Mouse (Mus musculus) left cerebral cortex, adult 11 months (tissue): Measurements from ENCODE around the gene Hist1h2af.

Source experiments
- DNase-seq: peaks from one replicate; pipeline ENCODE4 v3.0.0; 2022; ENCODE audit warnings: low spot score

The Hist1h2af gene

DNA sequence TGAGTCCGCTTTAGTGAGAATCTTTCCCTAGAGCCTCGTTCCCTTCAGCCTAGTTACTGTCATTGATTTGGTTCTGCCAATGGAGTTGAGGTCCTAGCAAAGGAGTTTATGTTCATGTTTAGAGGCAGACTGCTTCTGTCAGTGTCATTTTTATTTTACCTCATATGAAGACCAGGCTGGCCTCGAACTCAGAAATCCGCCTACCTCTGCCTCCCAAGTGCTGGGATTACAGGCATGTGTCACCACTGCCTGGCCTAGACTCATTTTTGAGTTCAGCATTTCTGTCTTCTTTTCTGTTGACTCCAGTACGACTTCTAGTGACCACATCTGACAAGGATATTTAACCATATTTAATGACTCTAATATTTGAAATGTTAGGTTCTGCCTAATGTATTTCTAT is 18.4 kb upstream of the Hist1h2af start:
- DNase-seq = no peak

DNA sequence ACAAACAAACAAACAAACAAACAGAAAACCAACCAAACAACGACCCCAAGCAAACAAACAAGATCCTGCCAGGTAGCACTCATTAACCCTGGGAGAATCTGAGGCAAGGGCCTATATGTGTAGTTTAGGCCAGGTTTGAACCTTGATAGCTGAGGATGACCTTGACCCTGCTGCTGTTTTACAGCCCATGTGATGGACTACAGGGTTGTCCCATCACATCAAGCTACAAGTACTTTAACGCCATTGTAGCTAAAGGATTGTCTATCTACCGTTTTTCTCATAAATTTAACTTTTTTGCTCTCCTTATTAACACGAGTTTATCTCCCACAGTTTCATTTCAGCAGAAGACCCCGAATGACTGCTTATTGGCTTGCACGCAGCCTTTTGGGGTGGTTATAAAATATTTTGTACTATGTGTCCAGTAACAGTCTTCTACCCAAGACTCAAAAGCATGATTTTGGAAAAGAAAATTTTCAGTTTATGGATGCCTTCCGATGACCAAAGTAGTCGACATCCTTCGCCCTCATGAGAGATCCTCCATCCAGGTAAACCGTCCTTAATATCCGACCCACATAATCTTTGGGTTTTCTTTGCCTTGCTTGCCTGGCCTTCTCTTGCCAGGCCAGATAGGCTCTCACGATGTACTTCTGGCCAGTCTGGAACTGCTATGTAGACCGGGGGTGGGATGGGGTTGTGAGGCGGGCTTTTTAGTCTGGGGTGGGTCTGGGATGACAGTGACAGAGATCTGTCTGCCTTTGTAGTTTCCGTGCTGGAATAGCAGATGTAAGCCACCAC is 17.7 kb upstream of the Hist1h2af start:
- no peak for DNase-seq

GRCm38 (mm10) chr13:23516822-23517602 is 16.7 kb upstream of the Hist1h2af start:
- DNase-seq = no peak

- peak; percentile 88 for DNase-seq
Observed at GRCm38 (mm10) chr13:23517603-23518294, 16.0 kb upstream of the Hist1h2af start.

DNA sequence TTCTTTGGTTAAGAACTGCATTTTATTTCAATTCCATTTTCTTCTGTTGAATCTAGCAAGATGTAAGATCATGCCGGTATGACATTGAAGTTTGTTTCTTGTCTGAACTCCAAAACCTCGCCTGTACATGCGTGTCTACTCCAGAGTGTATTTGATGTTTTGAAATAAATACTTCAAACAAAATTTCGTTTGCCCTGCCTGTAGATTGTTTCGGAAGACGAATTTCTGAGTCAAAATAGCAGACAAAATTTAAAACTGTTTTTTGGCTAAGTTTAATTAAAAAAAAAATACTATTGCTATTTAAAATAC is 15.5 kb upstream of the Hist1h2af start:
- no peak for DNase-seq

DNA sequence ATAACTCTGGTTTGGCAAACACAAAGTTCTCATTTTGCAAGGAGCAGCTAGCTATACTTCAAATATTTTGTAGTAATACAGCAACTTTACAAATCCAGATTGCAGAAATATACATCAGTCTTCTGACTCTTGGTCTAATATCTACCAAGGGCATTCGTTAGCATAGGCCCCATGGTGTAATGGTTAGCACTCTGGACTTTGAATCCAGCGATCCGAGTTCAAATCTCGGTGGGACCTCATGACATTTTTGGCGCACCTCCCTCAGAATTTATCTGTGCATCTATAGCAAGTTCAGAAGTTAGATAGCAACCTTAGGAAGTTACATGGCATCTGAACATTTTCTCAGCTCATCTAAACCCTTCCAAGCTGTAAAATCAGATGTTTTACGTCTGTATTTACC is 14.8 kb upstream of the Hist1h2af start:
- DNase-seq = peak; percentile 71

DNA sequence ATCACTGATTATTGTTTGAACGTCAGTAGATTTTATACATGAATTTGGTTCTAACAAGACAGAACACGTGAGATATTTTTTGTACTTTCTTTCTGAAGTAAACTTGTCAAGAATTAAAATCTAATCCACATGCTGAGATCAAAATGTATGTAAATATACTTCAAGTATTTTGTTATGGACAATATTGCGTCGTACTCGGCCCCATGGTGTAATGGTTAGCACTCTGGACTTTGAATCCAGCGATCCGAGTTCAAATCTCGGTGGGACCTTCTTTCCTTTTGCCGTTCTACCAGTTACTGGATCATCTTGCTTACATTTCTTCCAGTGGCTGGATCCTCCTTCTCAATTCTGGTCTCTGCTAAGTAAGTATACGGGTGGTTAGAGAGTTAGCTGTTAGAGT is 14.3 kb upstream of the Hist1h2af start:
- DNase-seq = peak; percentile 67

DNA sequence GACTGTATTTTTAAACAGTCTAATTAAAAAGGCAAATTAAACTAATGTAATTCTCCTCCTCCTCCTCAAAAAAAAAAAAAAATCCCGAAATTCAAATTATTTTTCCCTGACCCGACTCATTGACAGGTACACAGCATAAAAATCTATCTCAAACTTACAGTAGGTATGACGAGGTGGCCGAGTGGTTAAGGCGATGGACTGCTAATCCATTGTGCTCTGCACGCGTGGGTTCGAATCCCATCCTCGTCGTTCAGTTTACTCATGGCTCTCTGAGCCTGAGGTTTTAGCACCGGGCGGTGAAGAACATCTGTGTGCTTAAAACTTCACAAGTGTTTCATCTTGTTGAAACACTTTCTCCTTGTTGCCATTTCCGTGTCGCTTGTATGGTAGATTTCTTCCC is 12.0 kb upstream of the Hist1h2af start:
- DNase-seq = no peak

- DNase-seq = no peak
Observed at GRCm38 (mm10) chr13:23523976-23524375, 9.7 kb upstream of the Hist1h2af start.

DNA sequence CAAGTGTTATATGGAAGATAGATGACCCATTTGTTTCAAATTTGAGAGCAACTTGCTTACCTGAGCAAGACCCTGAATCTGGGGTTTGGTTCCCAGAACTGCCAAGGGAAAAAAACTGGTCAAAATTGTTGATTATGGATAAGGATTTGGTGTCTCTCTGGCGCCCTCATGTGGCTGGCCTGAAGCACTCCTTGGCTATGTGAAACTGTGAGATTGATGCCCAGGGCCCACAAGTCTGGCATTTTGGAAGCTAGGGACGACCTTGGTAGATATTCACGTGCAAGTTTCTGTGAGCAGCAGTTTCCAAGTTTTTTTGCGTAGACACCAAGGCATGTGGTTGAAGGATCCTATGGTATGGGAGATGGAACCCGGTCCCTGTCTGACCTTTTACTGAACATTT is 9.1 kb upstream of the Hist1h2af start:
- DNase-seq = no peak

DNA sequence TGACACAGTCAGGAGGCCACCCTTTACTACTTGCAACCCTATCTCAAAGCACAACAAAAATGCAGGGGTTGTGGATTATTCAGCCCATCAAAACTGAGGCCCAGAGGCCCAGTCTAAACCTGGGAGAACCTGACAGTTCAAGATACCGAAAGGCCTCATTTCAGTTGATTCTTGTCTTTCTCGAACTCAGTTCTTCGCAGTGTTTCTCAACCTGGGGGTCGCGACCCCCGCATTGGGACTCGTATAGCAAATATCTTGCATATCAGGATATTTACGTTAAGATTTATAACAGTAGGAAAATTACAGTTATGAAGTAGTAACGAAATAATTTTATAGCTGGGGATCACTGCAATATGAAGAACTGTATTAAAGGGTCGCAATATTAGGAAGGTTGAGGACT is 7.8 kb upstream of the Hist1h2af start:
- no peak for DNase-seq

DNA sequence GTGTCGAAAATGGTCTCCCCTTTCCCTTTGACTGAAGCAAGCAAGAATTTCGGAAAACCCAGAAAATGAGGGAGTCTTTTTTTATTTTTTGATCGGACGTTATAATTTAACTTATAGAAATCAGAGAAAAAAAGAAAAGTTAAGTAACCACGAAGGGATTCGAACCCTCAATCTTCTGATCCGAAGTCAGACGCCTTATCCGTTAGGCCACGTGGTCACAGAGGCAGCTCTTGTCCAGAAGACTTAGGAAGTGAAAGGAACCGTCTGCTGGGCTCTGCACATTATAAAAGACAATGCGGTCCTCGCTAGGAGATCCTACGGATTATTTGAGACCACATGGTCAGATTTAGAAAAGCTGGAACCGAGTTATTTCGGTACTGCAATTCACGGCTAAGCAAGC is 7.4 kb upstream of the Hist1h2af start:
- peak; percentile 91 for DNase-seq

- DNase-seq = no peak
Observed at GRCm38 (mm10) chr13:23529005-23529404, 4.7 kb upstream of the Hist1h2af start.

- DNase-seq = no peak
Observed at GRCm38 (mm10) chr13:23529480-23530165, 4.1 kb upstream of the Hist1h2af start.

GRCm38 (mm10) chr13:23530181-23530900 is 3.4 kb upstream of the Hist1h2af start:
- peak; percentile 81 for DNase-seq

- DNase-seq = peak; percentile 98
Observed at GRCm38 (mm10) chr13:23530901-23531875, 2.5 kb upstream of the Hist1h2af start, which contains the start of gene Hist1h4h. Gene Hist1h4h, plus strand, starts transcription at chr13:23531050.

DNA sequence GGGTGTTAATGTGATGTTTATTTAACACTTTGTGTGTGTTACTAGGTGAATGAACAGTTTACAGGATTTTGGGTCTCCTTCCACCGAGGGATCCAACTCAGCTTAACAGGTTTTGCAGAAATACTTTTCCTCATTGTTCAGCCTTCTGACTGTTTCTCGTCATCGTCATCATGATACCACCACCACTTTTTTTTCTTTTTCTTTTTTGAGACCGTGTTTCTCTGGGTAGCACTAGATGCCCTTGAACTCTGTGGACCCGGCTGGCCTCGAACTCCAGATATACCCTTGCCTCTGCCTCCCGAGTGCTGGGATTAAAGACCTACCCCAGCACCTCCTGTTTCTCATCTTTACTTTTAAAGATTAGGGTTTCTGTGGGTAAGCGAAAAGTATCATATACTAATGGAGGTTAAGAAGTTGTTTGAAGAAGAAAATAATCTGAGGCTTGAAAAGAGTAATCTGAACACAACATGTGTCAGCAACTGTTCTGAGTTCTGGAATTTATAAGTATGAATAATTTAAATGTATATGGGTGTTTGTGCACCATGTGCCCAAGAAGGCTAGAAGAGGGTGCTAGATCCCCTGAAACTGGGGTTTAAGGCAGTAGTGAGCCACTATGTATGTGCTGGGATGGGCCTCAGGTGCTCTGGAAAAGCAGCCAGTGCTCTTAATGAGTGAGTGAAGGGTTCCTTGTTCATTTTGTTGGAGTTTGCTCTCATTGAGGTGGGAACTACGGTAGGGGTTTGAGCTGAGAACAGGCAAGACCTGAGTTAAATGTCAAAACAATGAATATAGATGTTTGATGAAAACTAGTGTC is 1.2 kb upstream of the Hist1h2af start:
- no peak for DNase-seq

- DNase-seq = no peak
Observed at GRCm38 (mm10) chr13:23534368-23535131, 844 bp downstream of the Hist1h2af start.
